Mouse (Mus musculus) ovary, postnatal 36 days (tissue): ENCODE data around the gene Fbxl7.
A peak's percentile ranks its signal among the peaks of the same experiment; 100 is the strongest.
"Not testable (repeated sequence)": the region's sequence is repeated elsewhere in the genome, so short reads cannot be mapped to it uniquely, and the experiment has no call there.

Experiments used
- DNase-seq: peaks from one replicate; pipeline ENCODE4 v3.0.0; 2022; ENCODE audit warnings: low spot score, mixed read lengths

The Fbxl7 gene

GRCm38 (mm10) chr15:26809569-26809968 is 85.8 kb downstream of the Fbxl7 start:
- no peak for DNase-seq

GRCm38 (mm10) chr15:26804046-26804445 is 91.3 kb downstream of the Fbxl7 start:
- DNase-seq = no peak

- no peak for DNase-seq
These were observed 95.8 kb downstream of the Fbxl7 start for GRCm38 (mm10) chr15:26799457-26800021.

DNA sequence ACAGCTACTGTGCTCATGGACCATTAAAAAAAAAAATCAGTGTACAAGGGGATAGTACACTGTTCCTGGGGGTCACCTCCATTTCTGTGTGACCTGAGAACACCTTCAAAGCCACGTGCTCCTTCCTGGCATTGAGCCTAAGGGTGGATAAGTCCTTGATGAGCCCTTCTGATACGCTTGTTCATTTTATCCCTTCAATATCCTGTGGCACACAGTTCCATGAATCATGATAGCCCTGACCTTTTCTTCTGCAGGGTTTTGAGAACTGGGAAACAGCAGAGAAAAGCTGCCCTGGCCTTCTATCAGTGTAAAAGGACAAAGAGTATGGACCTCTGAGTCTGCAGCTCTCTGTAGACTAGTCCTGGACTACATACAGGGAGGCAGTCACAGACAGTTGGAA is 99.4 kb downstream of the Fbxl7 start:
- no peak for DNase-seq

GRCm38 (mm10) chr15:26795518-26795917 is 99.9 kb downstream of the Fbxl7 start:
- DNase-seq = no peak

DNA sequence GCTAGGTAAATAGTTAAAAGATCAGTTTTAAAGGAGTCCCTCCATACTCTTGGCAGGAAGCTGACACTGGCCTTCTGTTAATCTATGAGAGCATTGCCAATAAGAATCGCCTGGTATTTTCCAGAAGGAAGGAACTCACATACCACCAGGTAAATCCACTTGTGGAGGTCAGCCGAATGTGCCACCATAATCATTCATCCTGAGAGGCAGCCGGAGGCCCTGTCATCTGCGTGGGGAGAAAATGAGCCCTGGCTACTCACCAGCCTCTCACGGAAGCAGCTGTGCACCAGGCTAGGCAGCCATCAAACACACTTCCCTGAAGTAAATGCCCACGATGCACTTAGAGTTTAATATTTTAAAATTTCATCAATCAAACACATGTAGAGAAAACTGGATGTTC is 108.2 kb downstream of the Fbxl7 start:
- DNase-seq = no peak

DNA sequence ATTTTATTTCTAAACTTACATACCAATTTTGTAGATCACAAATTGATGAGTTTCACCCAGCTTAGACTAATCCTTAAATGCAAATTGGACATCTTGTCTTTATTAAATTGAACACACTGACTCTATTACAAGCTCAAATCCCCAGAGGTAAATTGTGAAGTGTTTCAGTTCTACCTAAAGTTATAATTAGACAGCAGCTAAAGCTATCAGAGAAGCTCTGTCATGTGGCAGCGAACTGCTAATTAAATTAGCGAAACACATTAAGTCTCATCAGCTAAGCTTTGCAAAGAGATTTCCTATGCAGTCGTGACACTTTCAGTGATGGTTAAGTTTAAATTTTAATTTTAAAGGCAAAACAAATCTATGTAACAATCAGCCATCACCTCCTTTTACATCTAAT is 114.8 kb downstream of the Fbxl7 start:
- DNase-seq = no peak

DNA sequence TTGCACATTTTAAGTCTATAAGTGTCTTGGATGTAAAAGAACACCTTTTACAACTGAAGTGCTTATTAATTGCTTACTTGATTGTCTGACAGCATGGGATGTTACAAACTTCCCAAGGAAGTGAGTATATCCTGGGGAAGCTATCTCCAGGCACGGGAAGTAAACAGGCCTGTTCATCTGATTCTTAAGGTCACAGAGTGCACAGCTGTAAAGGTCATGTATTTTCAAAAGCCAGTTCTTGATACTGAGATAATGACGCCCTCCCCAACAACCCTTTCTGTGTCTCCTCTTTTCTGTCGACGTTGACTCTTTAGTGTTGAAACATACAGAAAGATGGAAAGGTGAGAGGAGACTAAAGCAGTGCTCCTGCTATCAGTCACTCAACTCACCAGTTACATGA is 116.3 kb downstream of the Fbxl7 start:
- no peak for DNase-seq

DNA sequence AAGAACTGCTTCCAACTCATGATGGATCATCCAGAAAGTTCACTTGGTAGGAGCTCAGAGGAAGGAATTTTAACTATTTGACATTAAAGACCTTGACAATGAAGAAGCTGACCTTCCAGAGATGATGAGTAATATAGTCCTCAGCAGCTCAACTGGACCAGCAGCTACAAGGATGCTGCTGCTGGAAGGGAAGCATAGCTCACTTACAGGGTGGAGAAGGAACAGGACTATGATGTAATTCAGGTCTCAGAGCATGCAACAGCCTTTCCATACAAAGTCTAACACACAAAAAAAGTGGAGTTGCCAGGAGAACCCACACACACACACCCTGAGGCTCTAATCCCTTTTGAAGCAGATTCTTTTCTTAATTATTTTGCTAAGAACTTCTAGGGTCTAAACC is 119.7 kb downstream of the Fbxl7 start:
- DNase-seq = no peak

DNA sequence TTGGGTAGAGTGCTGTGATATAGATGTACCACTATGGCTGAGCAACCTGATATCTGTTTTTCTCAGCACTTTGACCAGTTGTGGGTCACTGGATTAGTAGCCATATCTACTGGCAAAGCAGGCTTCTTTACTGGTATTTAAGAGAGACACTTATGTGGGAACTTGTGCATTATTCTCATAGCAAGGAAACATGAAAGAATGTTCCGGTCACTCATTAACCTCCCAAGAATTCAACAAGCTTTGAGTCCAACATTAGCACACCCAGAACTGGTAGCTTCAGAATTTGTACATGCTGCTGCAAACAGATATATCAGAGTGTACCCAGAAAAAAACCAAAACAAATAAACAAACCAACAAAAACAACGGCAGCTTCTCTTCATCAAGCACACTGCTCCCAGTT is 120.5 kb downstream of the Fbxl7 start:
- DNase-seq = no peak

DNA sequence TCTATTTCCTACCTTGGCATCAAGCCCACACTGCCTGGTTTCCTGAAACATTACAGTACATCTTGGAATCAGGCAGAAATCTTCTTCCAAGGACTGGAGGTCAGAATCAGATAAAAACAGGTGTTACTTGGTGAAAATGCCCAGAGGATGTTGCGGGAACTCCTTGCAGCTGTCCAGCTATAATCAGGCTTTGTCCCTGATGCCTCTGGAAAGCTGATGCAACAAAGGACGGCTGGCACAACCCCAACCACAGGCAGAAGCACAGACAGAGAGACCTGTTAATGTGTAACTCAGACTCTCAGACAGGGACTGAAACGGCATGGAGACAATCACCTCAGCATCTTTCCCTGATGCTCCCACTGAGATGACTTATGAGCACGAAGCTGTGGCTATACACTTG is 133.7 kb downstream of the Fbxl7 start:
- DNase-seq = no peak

GRCm38 (mm10) chr15:26748484-26748883 is 146.9 kb downstream of the Fbxl7 start:
- no peak for DNase-seq

DNA sequence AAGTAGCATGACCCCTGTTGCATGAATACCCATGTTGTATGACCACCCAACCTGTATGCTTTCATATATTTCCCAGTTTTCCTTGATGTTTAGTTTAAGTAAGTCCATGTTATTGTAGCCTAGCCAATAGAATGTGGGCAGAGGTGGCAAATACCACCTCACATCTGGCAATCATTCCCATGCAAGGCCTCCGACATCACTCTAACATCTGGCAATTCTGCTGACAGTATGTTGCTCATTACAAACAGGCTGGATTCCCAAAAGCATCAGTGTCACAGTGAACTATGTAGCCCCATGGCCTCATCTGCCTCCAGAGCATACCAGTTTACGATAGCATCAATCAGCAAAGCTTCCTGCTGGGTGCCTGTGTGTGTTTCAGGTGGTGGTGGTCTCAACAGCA is 163.0 kb downstream of the Fbxl7 start:
- DNase-seq = no peak

DNA sequence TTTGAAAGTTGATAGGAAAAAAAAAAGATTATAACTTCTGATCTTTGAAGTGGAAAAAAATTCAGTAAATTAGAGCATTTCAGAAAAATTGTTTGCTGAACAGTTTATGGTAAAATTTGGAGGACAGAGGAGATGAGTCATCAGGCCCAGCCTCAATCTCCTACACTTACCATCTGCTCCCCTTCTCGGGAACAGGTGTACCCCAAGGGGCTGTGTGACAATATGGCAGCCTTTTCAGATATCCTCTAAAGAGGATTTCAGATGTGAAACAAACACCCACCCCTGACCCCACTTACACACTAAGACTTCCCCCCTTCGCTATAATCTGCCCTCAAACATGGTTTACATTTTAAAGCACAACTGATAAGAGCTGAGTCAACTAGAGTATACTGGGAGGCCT is 164.6 kb downstream of the Fbxl7 start:
- no peak for DNase-seq

GRCm38 (mm10) chr15:26729341-26729740 is 166.0 kb downstream of the Fbxl7 start:
- not testable (repeated sequence) for DNase-seq

- no peak for DNase-seq
These were observed 176.9 kb downstream of the Fbxl7 start for GRCm38 (mm10) chr15:26718390-26719036.

DNA sequence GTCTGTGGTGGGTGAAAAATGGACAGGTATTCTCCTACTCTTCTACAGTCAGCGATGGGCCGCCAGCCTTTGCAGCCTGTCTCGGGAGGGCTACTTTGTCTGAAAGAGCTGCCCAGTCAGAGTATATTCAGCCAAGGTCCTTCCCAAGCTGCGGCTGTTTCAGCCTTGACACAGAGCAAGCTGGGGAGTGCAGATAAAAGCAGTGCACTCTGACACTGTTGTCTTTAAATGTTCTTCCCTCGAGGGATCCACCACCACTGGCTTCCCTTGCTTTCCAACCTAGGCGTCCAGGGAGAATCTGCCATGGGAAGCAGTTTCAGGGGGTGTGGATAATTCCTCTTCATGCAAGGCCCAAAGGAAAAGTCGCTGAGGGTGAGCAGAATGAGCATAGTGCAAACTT is 177.4 kb downstream of the Fbxl7 start:
- peak; percentile 37 for DNase-seq

DNA sequence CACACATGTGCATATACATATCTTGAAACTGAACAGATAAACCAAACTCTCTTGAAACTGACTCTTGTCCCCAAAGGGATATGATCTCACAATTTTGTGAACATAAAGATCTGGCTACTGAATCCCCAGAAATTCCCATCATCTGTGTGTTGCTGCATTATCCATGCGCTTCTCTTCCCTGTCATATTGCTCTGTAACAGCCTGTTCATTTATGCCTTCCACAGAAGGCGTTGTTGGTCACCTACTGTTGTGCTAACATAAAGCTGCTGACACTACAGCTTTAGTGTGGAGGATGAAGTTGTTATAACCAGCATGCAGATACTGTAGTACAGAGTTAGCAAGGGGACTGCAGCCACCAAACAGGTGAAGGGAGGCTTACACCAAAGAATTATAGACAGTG is 179.2 kb downstream of the Fbxl7 start:
- DNase-seq = no peak

- DNase-seq = no peak
These were observed 179.7 kb downstream of the Fbxl7 start for GRCm38 (mm10) chr15:26715635-26716034.

- no peak for DNase-seq
These were observed 183.1 kb downstream of the Fbxl7 start for GRCm38 (mm10) chr15:26712271-26712670.

- DNase-seq = no peak
These were observed 190.4 kb downstream of the Fbxl7 start for GRCm38 (mm10) chr15:26704966-26705365.

DNA sequence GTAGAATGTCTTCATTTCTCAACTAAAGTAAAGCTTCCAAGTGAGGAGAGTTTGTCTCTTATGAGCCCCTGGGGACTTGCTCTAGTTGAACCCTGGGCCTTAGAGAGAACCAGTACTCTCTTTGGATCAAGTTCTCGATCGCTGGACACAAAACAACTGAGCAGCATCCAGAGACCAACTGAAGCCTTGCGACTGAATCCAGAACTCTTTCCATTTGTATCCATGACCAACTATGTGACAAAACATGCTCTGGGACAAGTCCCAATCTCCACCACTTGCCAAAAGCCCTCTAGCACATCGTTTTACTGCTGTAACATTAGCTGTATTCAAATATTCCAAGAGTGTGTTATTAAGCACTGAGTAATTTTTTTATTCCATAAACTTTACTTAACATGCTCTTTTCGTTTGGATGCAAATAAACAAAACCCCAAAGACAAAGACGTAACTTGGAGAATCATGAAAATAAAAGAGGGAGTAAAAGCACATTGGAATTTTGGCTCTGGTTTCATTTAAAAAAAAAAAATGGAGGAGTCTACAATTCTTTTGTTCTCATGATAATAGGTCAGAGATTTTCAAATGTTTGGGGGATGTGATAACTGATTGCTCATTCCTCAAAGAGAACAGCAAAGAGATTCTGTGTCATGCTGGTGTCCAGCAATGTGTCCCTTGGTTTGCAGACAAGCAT is 192.1 kb downstream of the Fbxl7 start:
- no peak for DNase-seq

- no peak for DNase-seq
These were observed 193.3 kb downstream of the Fbxl7 start for GRCm38 (mm10) chr15:26701949-26702675.
